Mouse (Mus musculus) gastrocnemius, adult 18-20 months (tissue): ENCODE measurements at regions not wholly inside any gene's neighbourhood (a gene's known extent, or its start where the extent isn't known, plus 50 kb on each side); places are given as distances from the start of the nearest gene placed in this dataset.

Experiments used
- DNase-seq: peaks from one replicate; pipeline ENCODE4 v3.0.0; 2021; ENCODE audit warnings: low spot score

- DNase-seq, result no peak
These were observed 59.9 kb upstream of the Lrpap1 start for GRCm38 (mm10) chr5:35165459-35165858.

DNA sequence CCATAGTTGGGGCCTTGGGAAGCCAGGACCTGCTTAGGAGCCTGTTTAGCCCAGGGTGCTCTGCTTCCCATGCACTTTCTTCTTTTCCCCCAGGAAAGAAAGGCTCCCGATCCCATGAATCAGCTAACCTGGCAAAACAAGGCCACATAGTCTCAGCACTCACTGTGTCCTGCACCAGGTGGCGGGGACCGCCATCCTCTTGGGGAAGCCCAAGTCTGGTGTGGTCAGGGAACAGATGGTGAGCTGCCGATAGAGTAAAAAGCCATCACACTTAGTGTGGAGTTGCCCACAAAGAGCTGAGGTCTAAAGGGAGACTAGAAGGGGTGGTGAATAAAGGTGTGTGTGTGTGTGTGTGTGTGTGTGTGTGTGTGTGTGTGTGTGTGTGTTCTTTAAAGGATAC lies 57.0 kb upstream of the Lrpap1 start:
- DNase-seq, result no peak

GRCm38 (mm10) chr5:35162120-35162519 lies 56.6 kb upstream of the Lrpap1 start:
- DNase-seq, result no peak

DNA sequence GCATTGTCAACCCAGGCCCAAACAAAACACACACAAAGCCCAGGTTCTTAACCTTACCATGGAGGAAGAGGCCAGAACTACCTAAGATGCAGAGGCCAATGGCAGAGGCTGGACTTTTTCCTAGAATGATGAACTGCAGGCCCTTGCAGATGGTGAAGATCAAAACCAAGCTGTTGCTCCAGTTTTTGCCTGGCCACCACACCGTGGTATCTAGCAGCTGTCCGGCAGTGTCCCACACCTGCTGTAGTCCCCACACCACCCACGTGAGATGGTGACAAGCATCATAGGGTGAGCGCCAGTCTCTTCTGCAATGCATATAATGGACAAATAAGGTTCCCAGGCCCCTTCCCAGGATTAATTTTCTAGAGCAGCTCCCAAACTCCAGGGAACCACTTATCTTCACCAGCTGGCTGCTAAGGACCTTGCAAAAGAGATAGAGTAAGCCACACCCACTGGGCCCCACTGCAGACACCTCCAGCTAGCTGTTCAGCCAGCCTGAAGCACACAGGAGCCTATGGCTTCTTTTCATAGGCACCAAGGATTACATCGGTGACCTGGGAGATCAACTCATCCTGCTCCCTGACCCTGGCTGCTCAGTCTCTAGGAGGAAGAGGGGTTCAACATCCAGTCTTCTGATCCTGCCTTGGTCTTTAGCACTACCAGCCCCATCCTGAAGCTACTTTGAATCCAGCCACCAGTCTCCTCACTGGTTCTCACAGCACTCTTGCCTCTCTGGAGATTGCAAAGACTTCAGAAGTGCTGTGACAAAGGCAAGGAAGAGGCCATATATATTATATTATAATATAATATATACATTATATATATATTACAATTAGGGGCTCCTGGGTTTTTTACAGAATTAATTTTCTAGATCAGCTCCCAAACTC lies 55.6 kb upstream of the Lrpap1 start:
- no peak for DNase-seq

GRCm38 (mm10) chr5:35159854-35160253 lies 54.3 kb upstream of the Lrpap1 start:
- no peak for DNase-seq

DNA sequence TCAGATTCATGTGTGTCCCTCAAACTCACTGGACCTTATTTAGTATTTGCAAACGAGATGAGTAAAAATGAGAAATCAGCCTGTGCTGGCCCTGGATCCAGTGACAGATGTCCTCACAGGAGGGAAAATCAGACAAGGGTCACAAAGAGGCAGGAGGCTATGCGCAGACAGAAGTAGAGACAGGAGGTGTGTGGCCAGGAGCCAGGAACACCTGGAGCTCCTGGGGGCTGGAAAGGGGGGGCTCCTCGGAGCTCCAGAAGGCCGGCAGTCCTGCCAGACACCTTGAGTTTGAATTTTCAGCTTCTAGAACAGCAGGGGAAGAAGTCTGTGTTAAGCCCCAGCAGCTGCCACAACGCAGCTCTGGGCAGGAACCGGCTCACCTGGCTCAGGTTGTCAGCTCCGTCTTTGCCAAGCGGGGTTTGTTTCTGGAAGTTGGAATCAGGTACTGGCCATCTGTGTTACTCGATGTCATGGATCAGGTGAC lies 53.7 kb upstream of the Lrpap1 start:
- DNase-seq, result no peak

DNA sequence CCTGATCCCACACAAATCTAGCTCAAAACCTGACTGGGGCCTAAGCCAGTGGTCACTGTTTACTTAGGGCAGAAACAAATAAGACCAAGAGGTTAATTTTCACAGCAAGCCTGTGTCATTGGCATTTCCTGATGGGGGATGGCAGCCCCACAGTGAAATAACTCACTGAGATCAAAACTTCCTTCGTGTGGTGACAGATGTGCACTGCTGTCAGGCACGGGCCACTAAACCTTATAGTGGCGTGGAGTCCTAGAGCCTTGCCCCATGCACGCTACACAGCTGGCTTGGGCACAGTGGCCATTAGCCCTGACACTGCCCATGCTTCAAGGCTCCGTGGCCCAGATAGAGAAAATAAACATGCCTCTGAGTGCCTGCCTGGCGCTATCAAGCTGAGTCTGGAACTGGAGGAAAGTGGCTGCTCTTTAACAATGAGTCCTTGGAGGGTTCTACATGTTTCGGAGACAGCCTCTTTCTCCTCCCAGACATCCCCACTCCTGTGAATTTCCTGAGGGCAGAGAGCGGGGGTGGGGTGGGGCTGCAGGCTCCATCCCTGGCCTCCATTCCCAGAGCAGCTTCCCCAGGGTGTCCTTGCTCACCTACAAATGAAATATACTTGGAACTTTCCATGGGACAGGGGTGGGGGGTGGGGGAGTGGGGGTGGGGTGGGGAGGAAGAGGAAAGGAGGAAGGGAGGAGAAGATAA lies 52.9 kb upstream of the Lrpap1 start:
- DNase-seq, result no peak

DNA sequence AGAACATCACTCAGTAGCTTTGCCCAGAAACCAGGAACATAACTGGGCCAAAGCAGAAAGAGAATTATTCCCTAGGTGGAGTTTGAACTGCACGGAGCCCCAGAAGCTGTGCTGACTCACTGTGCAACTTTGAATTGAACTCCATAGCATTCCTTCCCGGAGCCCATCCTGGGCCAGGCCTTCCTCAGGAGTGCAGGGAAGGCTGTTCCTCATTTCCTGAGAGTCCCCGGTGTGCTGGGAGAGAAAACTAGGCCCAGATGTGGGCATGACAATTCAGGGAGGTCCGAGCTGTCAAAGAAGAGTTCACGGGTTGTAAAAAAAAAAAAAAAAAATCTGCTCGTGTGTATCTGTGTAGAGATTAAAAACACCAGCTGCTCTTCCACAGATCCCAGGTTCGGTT lies 50.8 kb upstream of the Lrpap1 start:
- DNase-seq, result no peak

DNA sequence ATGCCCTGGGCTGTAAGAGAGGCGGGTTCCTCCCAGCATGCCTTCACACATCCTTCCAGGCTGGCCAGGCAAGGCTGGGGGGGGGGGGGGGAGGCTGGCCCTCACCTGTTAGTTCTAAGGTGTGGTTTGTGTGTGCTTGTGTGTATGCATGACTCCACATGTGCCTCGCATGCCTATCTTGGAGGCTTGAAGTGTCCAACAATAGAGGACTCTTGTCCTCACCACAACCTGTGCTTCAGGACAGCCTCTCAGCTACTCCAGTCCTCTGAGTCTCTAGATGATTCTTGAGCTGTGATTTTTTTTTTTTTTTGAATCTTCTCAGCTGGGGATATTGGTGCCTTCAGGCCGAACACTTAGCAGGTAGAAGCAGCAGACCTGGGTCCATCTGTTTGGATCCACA lies 50.2 kb upstream of the Lrpap1 start:
- no peak for DNase-seq
